Mouse (Mus musculus): ENCODE data around the gene Mreg. TPM values are rescaled to one million over a fixed set of nuclear protein-coding genes. Genes with fewer than 3 reads are reported as not detected.
A peak's percentile ranks its signal among the peaks of the same experiment; 100 is the strongest.

Mreg gene
- polyA plus RNA-seq, 1 experiment from 2014 or later: 40.3 TPM

DNA sequence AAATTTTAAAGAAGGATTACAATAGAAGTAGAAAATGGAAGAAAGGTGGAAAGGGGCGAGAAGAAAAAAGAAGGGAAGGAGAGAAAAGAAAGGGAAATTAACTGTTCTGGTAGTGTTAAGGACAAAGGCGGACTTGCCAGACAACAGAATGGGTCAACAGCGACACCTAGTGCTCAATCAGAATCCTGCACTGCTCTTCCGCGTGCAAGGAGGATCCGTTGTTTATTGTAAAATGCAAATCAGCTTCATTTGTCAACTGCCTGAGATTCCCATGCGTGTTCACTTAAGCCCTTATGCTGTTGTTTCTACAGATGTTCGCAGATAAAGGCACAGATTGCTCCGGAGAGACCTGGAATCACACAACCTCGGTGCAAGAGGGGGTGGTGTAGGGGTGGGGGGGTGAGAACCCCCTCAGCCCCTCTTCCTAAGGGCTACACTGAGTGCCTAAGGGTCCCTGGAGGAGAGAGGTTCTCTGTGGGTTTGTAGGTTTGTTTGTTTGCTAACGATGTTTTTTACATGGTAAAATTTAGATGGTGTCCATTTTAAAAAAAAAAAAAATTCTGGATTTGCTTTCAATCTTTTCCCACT lies 70.1 kb downstream of the Mreg start:
- H3K4me3 ChIP-seq: no peak overlapping the region
- H3K4me2 ChIP-seq (replicated peaks): peak overlapping the region; percentile 50
- H3K27ac ChIP-seq: no peak overlapping the region
- H3K36me3 ChIP-seq: no peaks in the 10 kb centered on the region
- no peaks in the 10 kb centered on the region for H3K4me1 ChIP-seq
- peak; percentile 80 for ATAC-seq (ENCODE audit: low FRiP score, low read depth)
- 5% methylated on average over 11 of the region's 11 CpGs for WGBS
- H3K27me3 ChIP-seq (replicated peaks): no peaks in the 10 kb centered on the region
- peak overlapping the region; percentile 21; the same call in 1 of the 2 replicates for H3K9ac ChIP-seq
- H3K9me3 ChIP-seq: no peaks in the 10 kb centered on the region

DNA sequence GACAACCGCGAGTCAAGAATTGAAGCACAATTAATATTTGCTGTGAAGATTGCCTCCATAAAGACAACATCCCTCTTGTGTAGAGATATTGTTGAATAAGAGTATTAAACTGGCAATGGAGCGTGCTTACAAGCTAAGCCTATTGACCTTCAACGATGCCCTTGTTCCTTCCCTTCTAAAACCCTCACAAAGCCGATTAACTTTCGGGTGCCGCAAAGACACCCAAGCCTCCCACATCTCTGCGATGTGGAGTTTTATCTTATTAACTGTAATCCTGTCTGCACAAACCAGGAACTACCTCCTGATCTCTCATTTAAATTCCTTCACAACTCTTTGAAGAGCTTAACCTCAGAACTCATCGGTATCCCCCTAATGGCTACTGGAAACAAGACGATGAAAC lies 76.0 kb downstream of the Mreg start:
- Histone ChIP-seq H3K9me3 (peaks cover 6% of the 10 kb centered on the region; the same call in 1 of the 2 replicates), H3K27ac (no peak overlapping the region), H3K4me1 (no peaks in the 10 kb centered on the region), H3K36me3 (no peaks in the 10 kb centered on the region), H3K4me2 (replicated peaks) (no peak overlapping the region), H3K27me3 (replicated peaks) (no peaks in the 10 kb centered on the region), H3K4me3 (no peak overlapping the region), H3K9ac (no peak overlapping the region)
- no peak for ATAC-seq (ENCODE audit: low FRiP score, low read depth)
- 92% methylated on average over 10 of the region's 10 CpGs for WGBS

DNA sequence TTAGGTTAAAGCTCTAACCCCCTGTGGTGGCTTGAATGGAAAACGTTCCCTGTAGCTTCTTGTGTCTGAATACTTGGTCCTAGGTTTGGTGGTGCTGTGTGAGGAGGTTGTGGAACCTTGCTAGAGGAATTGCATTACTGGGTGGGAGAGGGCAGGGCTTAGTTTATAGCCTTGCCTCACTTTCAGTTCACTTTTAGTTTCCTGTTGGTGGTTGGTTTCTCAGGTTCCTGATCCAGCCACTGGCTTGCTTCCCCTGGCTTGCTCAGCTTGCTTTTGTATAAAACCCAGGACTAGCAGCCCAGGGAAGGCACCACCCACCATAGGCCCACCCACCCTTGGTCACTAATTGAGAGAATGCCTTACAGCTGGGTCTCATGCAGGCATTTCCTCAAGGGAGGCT lies 77.6 kb downstream of the Mreg start:
- Histone ChIP-seq H3K36me3 (no peaks in the 10 kb centered on the region), H3K9ac (no peak overlapping the region), H3K27ac (no peak overlapping the region), H3K27me3 (replicated peaks) (no peaks in the 10 kb centered on the region), H3K4me3 (no peak overlapping the region), H3K4me2 (replicated peaks) (no peak overlapping the region), H3K9me3 (peaks cover 6% of the 10 kb centered on the region; the same call in 1 of the 2 replicates), H3K4me1 (no peaks in the 10 kb centered on the region)
- WGBS: 66% methylated on average over 1 of the region's 1 CpGs
- ATAC-seq (ENCODE audit: low FRiP score, low read depth): no peak

DNA sequence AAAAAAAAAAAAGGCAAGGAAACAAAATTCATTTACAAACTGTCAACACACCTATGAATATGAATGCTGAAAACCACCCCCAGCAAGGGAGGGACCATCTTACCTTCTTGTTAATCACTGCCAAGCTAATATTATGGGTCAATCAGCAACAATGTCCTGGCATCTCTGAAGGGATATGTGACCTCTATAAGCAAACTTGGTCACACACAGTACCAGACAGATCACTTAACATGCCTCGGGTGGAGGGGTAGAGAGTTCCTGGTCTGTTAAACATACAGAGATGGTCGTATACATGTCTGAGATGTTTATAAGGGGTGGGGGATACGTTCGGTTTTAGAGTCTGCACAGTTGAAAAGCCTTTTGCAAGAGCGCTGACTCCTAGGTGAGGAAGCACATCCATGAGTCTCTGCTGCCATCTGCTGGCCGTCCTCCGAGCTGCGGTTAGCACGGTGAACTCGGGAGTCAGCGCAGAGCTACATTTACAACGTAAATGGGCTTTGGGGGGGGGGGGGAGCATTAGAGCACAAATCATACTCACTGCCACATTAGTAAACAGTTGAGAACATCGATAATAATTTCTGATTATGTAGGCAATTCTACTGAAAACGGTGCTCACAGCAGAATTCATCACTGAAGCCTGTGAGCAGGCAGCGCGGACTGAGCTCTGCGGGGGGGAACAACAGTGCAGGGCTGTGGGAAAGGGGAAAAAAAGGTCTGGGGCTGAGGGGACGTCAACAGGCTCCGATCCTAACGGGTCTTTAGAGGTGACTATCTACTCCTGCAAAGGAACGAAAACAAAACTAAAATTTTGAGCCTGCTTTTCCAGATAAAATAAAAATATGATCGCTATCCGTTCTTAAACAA lies 88.4 kb downstream of the Mreg start:
- WGBS: 26% methylated on average over 23 of the region's 23 CpGs
- H3K9ac ChIP-seq: no peak overlapping the region
- peak; percentile 78 for ATAC-seq (ENCODE audit: low FRiP score, low read depth)

DNA sequence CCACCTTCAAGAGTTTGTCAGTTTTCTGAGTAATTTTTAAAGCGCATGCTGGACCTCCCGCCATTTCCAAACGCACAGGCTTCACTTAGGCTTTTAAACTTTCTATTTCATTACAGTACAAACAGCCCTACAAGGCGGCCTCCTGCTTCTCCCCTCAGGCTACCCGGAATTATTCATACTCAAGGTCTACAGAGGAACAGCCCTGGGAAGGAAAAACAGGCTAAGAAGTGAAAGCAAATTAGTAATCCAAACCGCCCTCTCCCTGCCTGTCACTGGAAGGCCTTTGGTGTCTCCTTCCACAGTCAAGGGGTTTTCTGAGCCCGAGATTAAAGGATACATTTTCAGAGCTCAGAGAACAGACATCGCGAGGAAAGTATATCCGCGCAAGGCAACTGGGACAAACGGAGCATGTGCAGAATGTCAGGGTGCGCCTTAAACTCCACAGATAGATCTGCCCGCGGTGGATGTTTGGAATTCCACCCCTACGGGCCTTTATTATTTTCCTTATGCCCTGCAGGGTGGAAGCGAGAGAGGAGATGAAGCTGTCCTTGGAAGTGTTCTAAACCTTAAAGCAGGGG lies 90.4 kb downstream of the Mreg start:
- H3K9me3 ChIP-seq: no peaks in the 10 kb centered on the region
- no peaks in the 10 kb centered on the region for H3K36me3 ChIP-seq
- no peak for ATAC-seq (ENCODE audit: low FRiP score, low read depth)
- H3K4me1 ChIP-seq: no peaks in the 10 kb centered on the region
- WGBS: 87% methylated on average over 17 of the region's 17 CpGs
- H3K27me3 ChIP-seq (replicated peaks): no peaks in the 10 kb centered on the region
- no peak overlapping the region for H3K27ac ChIP-seq
- H3K4me2 ChIP-seq (replicated peaks): no peak overlapping the region
- H3K9ac ChIP-seq: no peak overlapping the region
- no peak overlapping the region for H3K4me3 ChIP-seq

More for the DNA sequence above, 88.4 kb downstream of the Mreg start:
- Histone ChIP-seq H3K27me3 (replicated peaks) (no peaks in the 10 kb centered on the region), H3K27ac (no peak overlapping the region), H3K9me3 (no peaks in the 10 kb centered on the region), H3K4me3 (no peak overlapping the region), H3K36me3 (no peaks in the 10 kb centered on the region), H3K4me2 (replicated peaks) (peak overlapping the region; percentile 45), H3K4me1 (no peaks in the 10 kb centered on the region)

DNA sequence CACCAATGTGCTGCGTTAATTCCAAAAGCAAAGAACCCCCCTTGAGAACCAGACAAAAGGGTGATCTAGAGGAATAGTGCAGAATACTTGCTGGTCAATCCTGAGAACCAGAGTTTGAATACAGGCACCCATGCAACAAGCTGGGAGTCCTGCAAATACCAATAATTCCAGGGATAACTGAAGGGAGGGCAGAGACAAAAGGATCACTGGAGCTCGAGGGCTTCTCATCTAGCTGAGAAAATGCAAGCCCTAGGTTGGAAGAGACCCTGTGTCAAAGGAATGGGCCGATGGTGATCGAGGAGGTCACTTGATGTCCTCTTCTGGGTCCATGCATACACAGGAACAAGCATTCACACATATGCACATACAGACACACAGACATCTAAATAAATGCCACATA lies 92.1 kb downstream of the Mreg start:
- Histone ChIP-seq H3K36me3 (no peaks in the 10 kb centered on the region), H3K9me3 (no peaks in the 10 kb centered on the region), H3K4me2 (replicated peaks) (no peak overlapping the region), H3K27ac (no peak overlapping the region), H3K4me3 (no peak overlapping the region), H3K27me3 (replicated peaks) (no peaks in the 10 kb centered on the region), H3K4me1 (no peaks in the 10 kb centered on the region), H3K9ac (no peak overlapping the region)
- no peak for ATAC-seq (ENCODE audit: low FRiP score, low read depth)
- WGBS: 79% methylated on average over 4 of the region's 4 CpGs

DNA sequence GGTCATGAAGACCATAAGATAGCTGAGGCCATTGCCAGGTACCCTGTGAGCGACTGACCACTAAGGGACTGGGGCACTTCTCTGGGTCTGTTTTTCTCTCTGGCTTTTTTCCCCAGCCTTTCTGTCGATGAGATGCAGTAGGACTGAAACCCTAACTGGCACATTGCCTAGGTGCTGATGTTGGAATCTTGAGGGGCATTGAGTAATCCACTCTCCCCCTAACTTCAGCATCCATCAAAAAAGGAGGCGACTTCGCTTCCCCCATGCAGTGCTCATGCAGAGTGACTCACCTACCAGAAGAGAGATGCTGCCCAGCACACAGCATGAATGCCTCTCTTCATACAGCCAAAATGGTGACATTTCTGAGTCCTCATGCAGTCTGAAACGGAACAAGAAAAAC lies 97.9 kb downstream of the Mreg start:
- no peak for ATAC-seq (ENCODE audit: low FRiP score, low read depth)
- Histone ChIP-seq H3K9me3 (no peaks in the 10 kb centered on the region), H3K9ac (no peak overlapping the region), H3K27me3 (replicated peaks) (no peaks in the 10 kb centered on the region), H3K27ac (no peak overlapping the region), H3K36me3 (no peaks in the 10 kb centered on the region), H3K4me3 (no peak overlapping the region), H3K4me1 (no peaks in the 10 kb centered on the region), H3K4me2 (replicated peaks) (no peak overlapping the region)
- WGBS: 81% methylated on average over 5 of the region's 5 CpGs

Other genes starting within 250 kb of the Mreg start
- 13.6 and 14.2 TPM in 2 replicates for gene Pecr, start 72.0 kb upstream of the Mreg start, polyA plus RNA-seq (2016; fragmentation: Nextera tagmentation; extraction: Ambion mirVana)
- gene Tmem169, start 72.1 kb upstream of the Mreg start, polyA plus RNA-seq (2016; fragmentation: Nextera tagmentation; extraction: Ambion mirVana): 29.2 and 30.2 TPM in 2 replicates
- 45.2 and 45.3 TPM in 2 replicates for gene Xrcc5, start 95.1 kb upstream of the Mreg start, polyA plus RNA-seq (2016; fragmentation: Nextera tagmentation; extraction: Ambion mirVana)

Data from neural tube, embryonic 12.5 days (tissue).